Mouse (Mus musculus) stomach, embryonic 16.5 days (tissue): ENCODE data around the gene Npepl1. TPM values are rescaled to one million over a fixed set of nuclear protein-coding genes. Genes with fewer than 3 reads are reported as not detected.

Experiments
- ATAC-seq: fragments of 200-750 bp; cut with Nextera tagmentation; 2 replicates; pipeline ENCODE4 v1.8.0; 2017; ENCODE audit warnings: moderate number of reproducible peaks, moderate TSS enrichment; ENCODE audit not compliant: insufficient read depth, low FRiP score
- H3K27ac ChIP-seq: fragments of 300-500 bp; sonication (generic); 2 replicates; pipeline ENCODE4 v1.5.1; 2014; ENCODE audit warnings: low read length
- H3K27me3 ChIP-seq: fragments of 300-500 bp; sonication (generic); 2 replicates; pipeline ENCODE4 v1.6.1; 2014; ENCODE audit warnings: low read length, control low read depth, mixed read lengths; ENCODE audit not compliant: control insufficient read depth, insufficient read depth
- H3K36me3 ChIP-seq: fragments of 300-500 bp; sonication (generic); 2 replicates; pipeline ENCODE4 v1.6.1; 2014; ENCODE audit warnings: low read length; ENCODE audit not compliant: control insufficient read depth, insufficient read depth
- H3K4me1 ChIP-seq: fragments of 300-500 bp; sonication (generic); 2 replicates; pipeline ENCODE4 v1.6.1; 2014; ENCODE audit warnings: low read length, control low read depth, mixed read lengths; ENCODE audit not compliant: control insufficient read depth, insufficient read depth
- H3K4me2 ChIP-seq: fragments of 300-500 bp; sonication (generic); 2 replicates; pipeline ENCODE4 v1.6.1; 2014; ENCODE audit warnings: low read depth, low read length, mixed read lengths
- H3K4me3 ChIP-seq: fragments of 300-500 bp; sonication (generic); replicated peaks from 2 replicates; pipeline ENCODE4 v1.5.1; 2014; ENCODE audit warnings: mild to moderate bottlenecking, low read length
- H3K9ac ChIP-seq: fragments of 300-500 bp; sonication (generic); 2 replicates; pipeline ENCODE4 v1.6.1; 2014; ENCODE audit warnings: low read length
- H3K9me3 ChIP-seq: fragments of 300-500 bp; sonication (generic); replicated peaks from 2 replicates; pipeline ENCODE4 v1.6.1; 2016; ENCODE audit warnings: low read length, control low read depth; ENCODE audit not compliant: control insufficient read depth
- WGBS: fragments of 180-500 bp; shearing (Covaris S2); extraction: QIAGEN DNeasy Blood & Tissue Kit; methylation state at CpG from one replicate; pipeline ENCODE4 v1.1.7; 2014; 5-methylcytosine and 5-hydroxymethylcytosine counted together
- polyA plus RNA-seq: library from polyadenylated mRNA; unstranded; fragments of >200 nt; fragmentation: Nextera tagmentation; extraction: Ambion mirVana; gene quantifications from 2 replicates; pipeline ENCODE4 v1.2.1, GENCODE M21; 2015

Gene Npepl1
- polyA plus RNA-seq, 1 experiment from 2014 or later: 55.1 TPM

DNA sequence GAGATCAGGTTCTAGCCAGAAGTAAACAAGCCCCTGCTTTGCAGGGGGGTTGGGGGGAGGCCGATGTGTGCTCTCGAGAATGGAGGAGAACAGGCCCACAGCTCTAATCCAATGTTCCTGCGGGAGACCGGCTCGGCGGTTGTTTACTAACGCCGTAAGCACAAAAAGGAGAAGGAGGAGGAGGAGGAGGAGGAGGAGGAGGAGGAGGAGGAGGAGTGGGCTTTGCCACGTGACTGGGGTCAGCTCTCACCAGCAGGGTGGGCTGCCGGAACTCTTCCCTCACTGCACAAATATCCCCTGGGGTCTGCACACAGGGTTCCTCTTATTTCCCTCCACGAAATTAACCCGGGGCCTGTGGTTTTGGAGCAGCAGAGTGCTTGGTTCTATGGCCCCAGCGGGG is 35.5 kb upstream of the Npepl1 start:
- peak overlapping the region; percentile 91 for H3K4me2 ChIP-seq
- peak overlapping the region; percentile 99 for H3K27ac ChIP-seq
- WGBS: 2% methylated on average over 8 of the region's 13 CpGs
- peaks cover 23% of the 10 kb centered on the region for H3K4me1 ChIP-seq
- no peaks in the 10 kb centered on the region for H3K9me3 ChIP-seq
- ATAC-seq: no peak
- H3K36me3 ChIP-seq: no peaks in the 10 kb centered on the region
- peak overlapping the region; percentile 78 for H3K9ac ChIP-seq
- no peaks in the 10 kb centered on the region for H3K27me3 ChIP-seq
- peak overlapping the region; percentile 30; the same call in 1 of the 2 replicates for H3K4me3 ChIP-seq

DNA sequence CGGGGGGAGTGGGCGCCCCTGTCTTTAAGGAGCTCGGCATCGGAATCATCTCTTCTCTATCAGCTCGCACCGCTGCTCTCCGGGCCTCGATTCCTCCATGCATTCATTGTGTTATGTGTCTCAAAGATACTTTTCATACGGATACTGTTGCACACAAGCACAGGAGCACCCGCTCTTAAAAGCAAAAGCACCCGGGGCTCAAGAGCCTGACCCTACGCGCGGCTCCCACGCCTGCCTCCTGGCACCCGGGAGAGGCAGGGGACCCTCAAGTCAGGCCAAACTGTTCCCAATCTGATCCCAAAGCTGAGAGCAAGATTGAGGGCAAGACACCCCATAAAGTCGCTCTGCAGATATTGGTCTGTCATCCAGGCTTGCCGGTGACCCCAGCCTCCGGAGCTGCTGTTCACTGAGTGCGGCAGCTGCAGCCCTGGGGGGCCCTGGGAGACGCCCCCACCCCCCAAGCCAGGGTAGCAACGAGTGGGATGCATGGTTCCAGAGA is 35.0 kb upstream of the Npepl1 start:
- H3K27me3 ChIP-seq: no peaks in the 10 kb centered on the region
- H3K9me3 ChIP-seq: no peaks in the 10 kb centered on the region
- 6% methylated on average over 22 of the region's 22 CpGs for WGBS
- H3K4me3 ChIP-seq: peak overlapping the region; percentile 30
- peaks cover 23% of the 10 kb centered on the region for H3K4me1 ChIP-seq
- ATAC-seq: no peak
- H3K9ac ChIP-seq: peak overlapping the region; percentile 78
- H3K27ac ChIP-seq: peak overlapping the region; percentile 99
- no peaks in the 10 kb centered on the region for H3K36me3 ChIP-seq
- H3K4me2 ChIP-seq: peak overlapping the region; percentile 91

DNA sequence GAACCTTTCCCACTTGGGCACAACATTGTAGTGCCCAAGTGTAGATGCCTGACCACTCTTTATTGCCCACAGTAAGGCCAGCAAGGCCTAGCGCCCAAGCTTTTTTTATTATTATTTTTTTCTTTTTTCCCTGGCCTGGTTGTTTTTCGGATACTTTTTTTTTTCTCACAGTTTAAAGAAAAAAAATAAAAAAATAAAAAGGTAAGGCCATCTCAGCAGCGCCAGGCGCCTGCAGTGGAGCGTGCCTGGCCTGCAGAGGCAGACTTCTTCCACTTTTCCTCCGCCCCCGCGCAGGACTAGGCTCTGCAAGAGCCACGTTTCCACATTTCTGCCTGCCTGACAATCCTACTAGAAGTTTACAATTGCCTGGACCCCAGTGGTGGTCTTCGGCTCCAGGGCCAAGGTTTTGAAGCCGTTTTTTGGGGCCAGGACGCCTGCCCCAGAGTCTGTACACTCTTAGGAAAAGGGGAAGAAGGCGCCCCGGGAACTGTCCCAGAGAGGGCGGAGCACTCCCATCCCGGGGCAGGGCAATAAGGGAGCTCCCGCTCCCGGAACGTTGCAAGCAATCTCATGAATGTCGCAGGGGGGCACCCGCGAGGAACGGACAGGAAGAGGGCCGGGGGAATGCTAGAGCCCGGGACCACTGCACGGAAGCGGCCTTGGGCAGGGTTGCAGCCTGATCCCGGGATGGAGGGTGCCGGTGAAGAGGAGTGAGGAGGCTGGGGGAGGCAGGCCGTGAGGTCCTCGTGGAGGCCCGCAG is 34.3 kb upstream of the Npepl1 start, which contains the start of gene Stx16:
Gene Stx16, plus strand, starts transcription at position 636 of the 760 bp plus-strand sequence.
- Histone ChIP-seq H3K9ac (peak within 1 kb of the TSS; percentile 95), H3K9me3 (no peaks in the 10 kb centered on the region), H3K27ac (peak within 1 kb of the TSS; percentile 99), H3K36me3 (no peaks in the 10 kb centered on the region), H3K4me1 (peaks cover 28% of the 10 kb centered on the region), H3K4me3 (peak within 1 kb of the TSS; percentile 97), H3K4me2 (peak within 1 kb of the TSS; percentile 91), H3K27me3 (no peaks in the 10 kb centered on the region)
- peak; percentile 96 for ATAC-seq
- WGBS: 1% methylated on average over 32 of the region's 32 CpGs

DNA sequence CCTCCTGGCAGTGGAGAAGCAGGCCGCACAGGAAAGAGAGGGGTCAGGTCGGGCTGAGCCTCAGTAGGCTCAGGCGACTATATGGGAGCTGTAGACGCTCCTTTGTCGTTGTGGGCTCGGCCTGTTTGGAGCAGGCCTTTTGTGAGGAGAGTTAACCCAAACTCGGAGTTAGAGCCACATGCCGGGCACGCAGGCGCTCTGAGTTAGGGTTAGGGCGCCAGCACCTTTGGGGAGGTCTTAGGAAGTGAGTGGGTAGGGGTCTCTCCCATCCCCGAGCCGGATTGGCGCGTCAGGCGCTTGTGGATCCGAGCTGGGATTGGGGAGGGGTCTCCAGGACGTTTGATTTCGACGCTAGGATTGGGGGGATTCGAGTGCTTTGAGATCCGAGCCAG is 33.7 kb upstream of the Npepl1 start:
- Histone ChIP-seq H3K27me3 (no peaks in the 10 kb centered on the region), H3K4me1 (peaks cover 28% of the 10 kb centered on the region), H3K4me3 (peak overlapping the region; percentile 97), H3K36me3 (no peaks in the 10 kb centered on the region), H3K4me2 (peak overlapping the region; percentile 91), H3K9me3 (no peaks in the 10 kb centered on the region), H3K9ac (peak overlapping the region; percentile 95), H3K27ac (peak overlapping the region; percentile 99)
- ATAC-seq: no peak; the same call in 1 of the 2 replicates
- WGBS: under 1% methylated on average over 22 of the region's 22 CpGs

DNA sequence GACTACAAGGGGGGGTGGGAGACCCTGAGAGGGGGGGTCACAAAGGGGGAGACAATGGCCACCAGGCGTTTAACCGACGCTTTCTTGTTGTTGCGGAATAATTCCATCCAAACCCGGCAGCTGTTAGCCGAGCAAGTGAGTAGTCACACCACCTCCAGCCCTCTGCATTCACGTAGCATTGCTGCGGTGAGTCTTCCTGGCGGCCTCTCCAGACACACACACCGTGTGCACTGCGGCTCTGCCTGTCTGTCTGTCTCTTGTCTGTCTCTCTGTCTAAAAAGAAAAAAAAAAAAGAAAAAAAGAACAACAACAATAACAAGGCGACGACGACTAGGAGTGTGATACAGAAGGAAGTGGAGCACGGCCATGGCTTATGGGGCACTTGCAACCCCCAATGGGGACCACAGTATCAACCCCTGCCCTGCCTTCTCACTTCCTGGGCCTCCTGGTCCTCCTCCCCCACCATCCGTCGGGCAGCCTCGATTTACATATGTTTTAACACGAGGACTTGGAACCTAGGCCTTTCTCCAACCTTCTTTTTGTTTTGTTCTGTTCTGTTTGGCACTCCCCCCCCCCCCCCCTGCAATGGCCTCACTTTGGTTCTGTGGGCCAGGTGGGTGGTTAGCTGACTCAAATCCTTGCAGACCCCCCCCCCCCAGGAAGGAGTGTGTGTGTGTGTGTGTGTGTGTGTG is 33.0 kb upstream of the Npepl1 start:
- Histone ChIP-seq H3K4me2 (peak overlapping the region; percentile 91), H3K27ac (peak overlapping the region; percentile 99), H3K9me3 (no peaks in the 10 kb centered on the region), H3K9ac (peak overlapping the region; percentile 95), H3K36me3 (no peaks in the 10 kb centered on the region), H3K4me1 (peaks cover 32% of the 10 kb centered on the region), H3K4me3 (peak overlapping the region; percentile 97), H3K27me3 (no peaks in the 10 kb centered on the region)
- under 1% methylated on average over 19 of the region's 19 CpGs for WGBS
- no peak for ATAC-seq

DNA sequence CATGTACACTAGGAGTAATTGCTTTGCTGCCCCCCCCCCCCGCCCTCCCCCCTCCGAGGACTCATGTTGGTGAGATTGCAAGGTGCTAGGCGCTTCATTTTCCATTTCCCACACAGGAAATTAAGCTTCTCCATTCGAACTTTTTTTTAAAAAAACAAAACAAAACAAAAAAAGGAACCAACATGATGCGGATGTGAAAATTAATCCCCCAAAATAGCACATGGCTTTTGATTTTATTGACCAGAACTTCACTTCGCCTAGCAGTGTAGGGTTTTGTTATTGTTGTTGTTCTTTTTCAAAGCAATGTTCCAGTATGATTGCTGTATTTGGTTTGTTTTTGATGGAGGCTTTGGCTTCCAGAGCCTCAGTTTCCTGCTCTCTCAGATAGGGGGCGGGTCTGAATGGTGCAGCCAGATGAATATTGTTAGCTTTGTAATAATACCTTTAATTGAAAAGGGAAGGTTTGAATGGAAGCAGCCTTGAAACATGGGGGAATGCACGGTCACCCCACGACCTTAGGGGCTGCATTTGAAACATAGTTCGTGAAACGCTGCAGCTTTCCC is 32.3 kb upstream of the Npepl1 start:
- no peak for ATAC-seq
- Histone ChIP-seq H3K9ac (peak overlapping the region; percentile 95), H3K4me2 (peak overlapping the region; percentile 91), H3K4me1 (peaks cover 36% of the 10 kb centered on the region), H3K36me3 (no peaks in the 10 kb centered on the region), H3K27ac (peak overlapping the region; percentile 99), H3K27me3 (no peaks in the 10 kb centered on the region), H3K9me3 (no peaks in the 10 kb centered on the region), H3K4me3 (peak overlapping the region; percentile 97)
- 6% methylated on average over 11 of the region's 11 CpGs for WGBS

DNA sequence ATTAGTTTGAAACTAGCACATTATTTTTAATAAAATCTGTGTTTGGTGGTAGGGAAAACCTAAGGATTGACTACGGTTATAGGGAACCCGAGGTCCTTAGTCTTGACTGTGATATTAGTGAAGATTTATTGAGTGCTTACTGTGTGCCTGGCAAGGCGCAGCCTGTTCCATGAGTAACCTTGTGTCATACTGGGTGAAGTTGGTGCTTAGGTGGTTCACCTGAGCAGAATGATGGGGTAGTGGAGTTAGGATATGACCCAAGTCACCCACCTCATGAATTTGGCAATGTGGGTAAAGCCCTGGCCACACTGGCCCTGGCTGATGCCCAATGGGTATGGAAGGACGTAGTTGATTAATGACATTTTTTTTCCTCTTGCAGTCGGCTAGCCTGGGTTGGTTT is 28.3 kb upstream of the Npepl1 start:
- 66% methylated on average over 5 of the region's 5 CpGs for WGBS
- peak overlapping the region; percentile 52; the same call in 1 of the 2 replicates for H3K27ac ChIP-seq

DNA sequence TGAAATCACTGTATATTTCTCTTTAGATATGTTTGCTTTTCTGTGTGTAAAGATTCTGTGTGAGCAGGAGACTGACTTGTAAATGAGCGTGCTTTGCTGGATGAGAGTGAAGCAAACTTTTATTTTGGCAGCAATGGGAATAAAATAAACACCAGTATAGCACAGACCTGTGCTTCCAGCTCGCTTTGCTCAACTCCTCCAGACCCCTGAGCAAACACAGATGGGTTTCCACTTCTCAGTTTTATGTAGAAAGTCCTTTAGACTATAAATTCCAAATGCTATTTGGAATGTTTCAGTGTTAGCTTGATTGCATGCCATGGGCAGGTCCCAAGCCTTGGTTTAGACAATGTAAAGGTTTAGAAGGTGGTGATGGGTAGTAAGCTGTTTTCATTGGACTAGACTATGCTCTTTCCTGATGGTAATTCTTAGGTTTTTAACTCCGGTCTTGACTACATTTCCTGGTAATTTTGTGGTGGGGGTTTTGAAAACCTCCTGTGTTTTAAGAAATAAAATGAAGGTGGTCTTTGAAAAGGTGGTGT is 27.7 kb upstream of the Npepl1 start:
- Histone ChIP-seq H3K27me3 (no peaks in the 10 kb centered on the region), H3K9me3 (no peaks in the 10 kb centered on the region), H3K4me3 (no peak overlapping the region), H3K4me2 (no peak overlapping the region), H3K27ac (peak overlapping the region; percentile 48), H3K36me3 (no peaks in the 10 kb centered on the region), H3K9ac (no peak overlapping the region), H3K4me1 (peaks cover 25% of the 10 kb centered on the region)
- WGBS: 36% methylated on average over 3 of the region's 3 CpGs
- no peak; the same call in 1 of the 2 replicates for ATAC-seq

More for the DNA sequence above, 28.3 kb upstream of the Npepl1 start:
- Histone ChIP-seq H3K27me3 (no peaks in the 10 kb centered on the region), H3K36me3 (no peaks in the 10 kb centered on the region), H3K9me3 (no peaks in the 10 kb centered on the region), H3K4me3 (no peak overlapping the region), H3K4me2 (no peak overlapping the region), H3K4me1 (peaks cover 28% of the 10 kb centered on the region), H3K9ac (no peak overlapping the region)
- no peak for ATAC-seq
